Mouse (Mus musculus) limb, embryonic 15.5 days (tissue): ENCODE measurements at regions not wholly inside any gene's neighbourhood (a gene's known extent, or its start where the extent isn't known, plus 50 kb on each side); places are given as distances from the start of the nearest gene placed in this dataset.

Source experiments
- ATAC-seq: fragments of 200-750 bp; cut with Nextera tagmentation; 2 replicates; pipeline ENCODE4 v1.8.0; 2017; ENCODE audit warnings: low read depth, moderate TSS enrichment; ENCODE audit not compliant: insufficient number of reproducible peaks, low FRiP score, low TSS enrichment
- H3K27ac ChIP-seq: fragments of 300-500 bp; sonication (generic); 2 replicates; pipeline ENCODE4 v1.5.1; 2015; ENCODE audit warnings: moderate library complexity, mild to moderate bottlenecking, inconsistent platforms
- H3K27me3 ChIP-seq: fragments of 300-500 bp; sonication (generic); 2 replicates; pipeline ENCODE4 v1.6.1; 2015; ENCODE audit warnings: inconsistent platforms
- H3K36me3 ChIP-seq: fragments of 300-500 bp; sonication (generic); 2 replicates; pipeline ENCODE4 v1.6.1; 2015; ENCODE audit warnings: inconsistent platforms
- H3K4me1 ChIP-seq: fragments of 300-500 bp; sonication (generic); 2 replicates; pipeline ENCODE4 v1.6.1; 2015; ENCODE audit warnings: inconsistent platforms
- H3K4me2 ChIP-seq: fragments of 300-500 bp; sonication (generic); 2 replicates; pipeline ENCODE4 v1.6.1; 2015; ENCODE audit warnings: mild to moderate bottlenecking, inconsistent platforms
- H3K4me3 ChIP-seq: fragments of 300-500 bp; sonication (generic); 2 replicates; pipeline ENCODE4 v1.5.1; 2015; ENCODE audit warnings: mild to moderate bottlenecking, inconsistent platforms
- H3K9ac ChIP-seq: fragments of 300-500 bp; sonication (generic); 2 replicates; pipeline ENCODE4 v1.6.1; 2015; ENCODE audit warnings: inconsistent platforms
- H3K9me3 ChIP-seq: fragments of 300-500 bp; sonication (generic); 2 replicates; pipeline ENCODE4 v1.6.1; 2016; ENCODE audit warnings: inconsistent platforms
- WGBS: fragments of 180-500 bp; shearing (Covaris S2); methylation state at CpG from one replicate; pipeline ENCODE4 v1.1.7; 2015; 5-methylcytosine and 5-hydroxymethylcytosine counted together

- peak overlapping the region; percentile 87 for H3K27ac ChIP-seq
- peak overlapping the region; percentile 48 for H3K9ac ChIP-seq
- H3K27me3 ChIP-seq: peaks cover 8% of the 10 kb centered on the region; the same call in 1 of the 2 replicates
- H3K4me1 ChIP-seq: peaks cover 50% of the 10 kb centered on the region
- 2% methylated on average over 63 of the region's 64 CpGs for WGBS
- ATAC-seq: peak; percentile 70
- H3K4me2 ChIP-seq: peak overlapping the region; percentile 83
- H3K9me3 ChIP-seq: no peaks in the 10 kb centered on the region
- H3K36me3 ChIP-seq: no peaks in the 10 kb centered on the region
- H3K4me3 ChIP-seq: peak overlapping the region; percentile 54
Measured at GRCm38 (mm10) chr17:83276000-83276891, 61.2 kb downstream of the Pkdcc start.

GRCm38 (mm10) chr17:83277117-83277947 lies 62.2 kb downstream of the Pkdcc start:
- 23% methylated on average over 26 of the region's 26 CpGs for WGBS
- Histone ChIP-seq H3K4me1 (peaks cover 50% of the 10 kb centered on the region), H3K36me3 (no peaks in the 10 kb centered on the region), H3K27me3 (peaks cover 8% of the 10 kb centered on the region; the same call in 1 of the 2 replicates), H3K27ac (peak overlapping the region; percentile 87), H3K4me2 (peak overlapping the region; percentile 83), H3K9me3 (no peaks in the 10 kb centered on the region), H3K4me3 (peak overlapping the region; percentile 17), H3K9ac (no peak overlapping the region)
- ATAC-seq: no peak

- Histone ChIP-seq H3K4me3 (no peak overlapping the region), H3K27ac (peak overlapping the region; percentile 87), H3K4me2 (peak overlapping the region; percentile 83), H3K36me3 (no peaks in the 10 kb centered on the region), H3K27me3 (0 out of 2 replicates have a peak, but pooled peaks cover 1% of the 10 kb centered on the region), H3K9ac (no peak overlapping the region), H3K4me1 (peaks cover 47% of the 10 kb centered on the region), H3K9me3 (no peaks in the 10 kb centered on the region)
- no peak for ATAC-seq
- 70% methylated on average over 14 of the region's 14 CpGs for WGBS
Measured at GRCm38 (mm10) chr17:83277948-83278924, 63.1 kb downstream of the Pkdcc start.

GRCm38 (mm10) chr17:83283328-83283727 lies 67.4 kb upstream of the Eml4 start:
- Histone ChIP-seq H3K9ac (no peak overlapping the region), H3K4me3 (no peak overlapping the region), H3K4me2 (no peak overlapping the region), H3K9me3 (no peaks in the 10 kb centered on the region), H3K27ac (no peak overlapping the region), H3K36me3 (no peaks in the 10 kb centered on the region), H3K27me3 (no peaks in the 10 kb centered on the region), H3K4me1 (peaks cover 19% of the 10 kb centered on the region)
- WGBS: 76% methylated on average over 3 of the region's 3 CpGs
- ATAC-seq: no peak

- H3K4me1 ChIP-seq: peaks cover 11% of the 10 kb centered on the region
- H3K27me3 ChIP-seq: no peaks in the 10 kb centered on the region
- 0 out of 2 replicates have a peak overlapping the region, but pooled peaks have one; percentile 52 for H3K27ac ChIP-seq
- ATAC-seq: 0 out of 2 replicates have a peak, but pooled peaks have one; percentile 59
- no peaks in the 10 kb centered on the region for H3K36me3 ChIP-seq
- WGBS: 36% methylated on average over 6 of the region's 6 CpGs
- no peak overlapping the region for H3K4me2 ChIP-seq
- H3K9ac ChIP-seq: no peak overlapping the region
- H3K4me3 ChIP-seq: no peak overlapping the region
- H3K9me3 ChIP-seq: no peaks in the 10 kb centered on the region
Measured at GRCm38 (mm10) chr17:83287381-83288142, 63.2 kb upstream of the Eml4 start.

GRCm38 (mm10) chr17:83288143-83288492 lies 62.6 kb upstream of the Eml4 start:
- Histone ChIP-seq H3K27me3 (no peaks in the 10 kb centered on the region), H3K27ac (0 out of 2 replicates have a peak overlapping the region, but pooled peaks have one; percentile 52), H3K9ac (no peak overlapping the region), H3K4me1 (peaks cover 11% of the 10 kb centered on the region), H3K4me3 (no peak overlapping the region), H3K9me3 (no peaks in the 10 kb centered on the region), H3K4me2 (no peak overlapping the region), H3K36me3 (no peaks in the 10 kb centered on the region)
- ATAC-seq: peak; percentile 58; the same call in 1 of the 2 replicates
- WGBS: 10% methylated on average over 7 of the region's 7 CpGs

GRCm38 (mm10) chr17:83295526-83296238 lies 55.0 kb upstream of the Eml4 start:
- Histone ChIP-seq H3K27ac (no peak overlapping the region), H3K36me3 (no peaks in the 10 kb centered on the region), H3K4me2 (no peak overlapping the region), H3K27me3 (no peaks in the 10 kb centered on the region), H3K4me3 (no peak overlapping the region), H3K9me3 (no peaks in the 10 kb centered on the region), H3K9ac (no peak overlapping the region), H3K4me1 (no peaks in the 10 kb centered on the region)
- WGBS: 64% methylated on average over 13 of the region's 13 CpGs
- no peak for ATAC-seq

- 73% methylated on average over 6 of the region's 6 CpGs for WGBS
Measured at GRCm38 (mm10) chr17:83297379-83298121, 53.2 kb upstream of the Eml4 start.

More at GRCm38 (mm10) chr17:83297379-83298121, 53.2 kb upstream of the Eml4 start:
- Histone ChIP-seq H3K36me3 (no peaks in the 10 kb centered on the region), H3K4me2 (no peak overlapping the region), H3K27ac (no peak overlapping the region), H3K9me3 (no peaks in the 10 kb centered on the region), H3K4me3 (no peak overlapping the region), H3K27me3 (no peaks in the 10 kb centered on the region), H3K4me1 (no peaks in the 10 kb centered on the region), H3K9ac (no peak overlapping the region)
- no peak for ATAC-seq
